Mouse (Mus musculus) CH12F3 (cell line): ENCODE results near the gene Etfdh.
"Not testable (repeated sequence)": the region's sequence is repeated elsewhere in the genome, so short reads cannot be mapped to it uniquely, and the experiment has no call there.

Source experiments
- in situ Hi-C: fragments of 300-500 bp; cut with MboI; formaldehyde crosslinking; loops from 2 replicates; pipeline ENCODE4 v1.14.3; 2020; ENCODE audit warnings: low sequenced_read_pairs

Gene Etfdh

DNA sequence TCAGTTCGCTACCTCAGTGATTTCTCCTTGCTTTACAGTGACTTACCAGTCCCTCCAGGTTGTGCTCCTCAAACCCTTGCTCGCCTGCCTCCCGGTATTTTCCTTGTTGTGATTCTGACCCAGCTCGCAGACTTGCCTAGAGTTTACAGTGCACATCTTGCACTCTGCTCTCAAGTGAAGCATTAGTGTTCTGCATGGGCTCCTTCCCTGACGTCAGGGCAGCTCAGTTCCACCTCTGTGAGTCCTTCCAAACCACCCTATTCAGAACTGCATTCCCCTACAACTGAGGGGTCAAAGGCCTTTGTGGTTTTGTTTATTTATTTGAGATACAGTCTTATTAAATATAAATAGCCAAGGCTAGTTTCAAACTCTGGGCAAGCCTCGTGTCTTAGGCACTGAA, 51.1 kb downstream of the Etfdh start:
- in situ Hi-C loops, result no loop called here

DNA sequence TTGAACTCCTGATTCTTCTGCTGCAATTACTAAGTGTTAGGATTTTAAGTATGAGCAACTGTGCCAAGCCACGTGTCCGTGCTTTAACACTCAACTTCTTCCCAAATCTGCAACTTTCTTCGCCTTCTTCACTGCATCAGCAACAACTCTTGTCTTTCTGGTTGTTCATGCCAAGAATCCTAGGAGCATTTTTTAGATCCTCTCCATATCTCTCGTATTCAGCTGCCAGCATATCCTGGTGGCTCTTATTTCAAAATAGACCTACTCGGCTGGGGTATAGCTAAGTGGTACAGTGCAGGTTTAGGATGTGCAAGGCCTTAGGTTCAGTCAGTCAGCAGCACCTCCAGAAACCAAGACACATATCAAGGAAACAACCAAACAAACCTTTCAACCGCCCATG, 51.7 kb downstream of the Etfdh start:
- in situ Hi-C loops, result no loop called here

DNA sequence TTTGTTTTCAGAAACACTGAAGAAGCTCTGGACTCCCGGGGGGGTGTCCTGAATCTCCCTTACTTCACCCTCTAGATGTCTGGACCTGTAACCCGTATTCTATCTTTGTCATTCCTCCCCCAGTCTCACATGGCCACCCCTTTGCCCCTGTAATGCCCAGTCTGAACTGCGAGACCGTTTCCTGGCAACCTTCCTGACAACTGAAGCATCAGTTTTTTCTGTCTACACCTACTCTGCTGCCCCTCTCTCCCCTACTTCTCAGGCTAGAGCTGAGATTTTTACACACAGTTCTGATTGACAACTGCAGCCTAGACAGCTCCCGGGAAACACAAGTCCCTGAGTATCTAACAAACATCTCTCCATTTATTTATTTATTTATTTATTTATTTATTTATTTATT, 52.4 kb downstream of the Etfdh start:
- in situ Hi-C loops, result no loop called here

DNA sequence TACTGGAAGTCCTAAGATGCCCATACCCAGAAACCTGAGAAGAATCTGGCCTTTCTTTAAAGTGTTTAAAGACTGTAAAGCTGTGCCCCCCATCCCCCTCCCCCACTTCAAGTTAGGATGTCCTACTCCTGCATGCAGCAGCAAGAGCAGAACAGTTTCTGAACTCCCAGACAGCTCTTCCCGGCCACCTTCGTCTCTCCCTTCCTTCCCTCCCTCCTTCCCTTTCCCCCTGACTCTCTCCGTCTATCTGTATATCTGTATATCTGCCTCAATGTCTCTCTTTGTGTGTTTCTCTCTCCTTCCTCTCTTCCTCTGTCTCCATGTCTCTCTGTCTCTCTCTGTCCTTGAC, 52.9 kb downstream of the Etfdh start:
- in situ Hi-C loops, result no loop called here

DNA sequence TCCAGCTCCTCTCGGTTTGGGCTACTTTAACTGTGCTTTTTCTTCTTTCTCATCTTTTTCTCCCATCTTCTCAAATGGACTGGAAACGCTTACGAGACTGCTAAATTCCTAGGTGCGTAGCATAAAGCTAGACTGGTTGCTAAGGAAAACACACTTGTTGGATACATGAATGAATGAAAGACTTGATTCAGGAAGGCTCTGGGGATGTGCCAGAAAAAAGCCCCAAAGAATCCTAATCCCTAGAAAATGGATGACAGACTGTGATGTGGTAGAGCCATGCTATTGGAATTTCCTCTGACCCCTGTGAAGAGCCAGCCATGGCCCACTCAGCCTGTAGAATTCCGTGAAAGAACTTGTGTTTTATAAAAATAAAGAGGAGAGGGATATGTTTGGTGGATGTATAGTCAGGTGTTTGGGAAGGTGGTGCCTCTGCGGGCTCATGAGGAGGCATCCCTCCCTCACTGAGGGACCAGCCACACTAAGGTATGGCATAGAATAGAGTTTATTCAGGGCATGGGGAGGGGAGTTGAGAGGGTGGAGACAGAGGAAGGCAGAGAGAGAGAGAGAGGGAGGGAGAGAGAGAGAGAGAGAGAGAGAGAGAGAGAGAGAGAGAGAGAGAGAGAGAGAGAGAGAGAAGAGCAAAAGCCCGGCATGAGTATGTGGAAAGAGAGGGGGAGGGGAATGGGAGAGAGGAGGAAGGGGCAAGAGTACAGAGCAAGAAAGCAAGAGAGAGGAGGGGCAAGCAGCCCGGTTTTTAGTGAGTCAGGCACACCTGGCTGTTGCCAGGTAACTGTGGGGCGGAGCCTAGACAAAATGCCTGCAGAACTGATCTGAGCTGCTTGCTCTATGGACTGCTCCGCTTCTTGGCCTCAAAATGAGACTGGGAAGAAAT, 53.5 kb downstream of the Etfdh start:
- in situ Hi-C loops, result no loop called here

DNA sequence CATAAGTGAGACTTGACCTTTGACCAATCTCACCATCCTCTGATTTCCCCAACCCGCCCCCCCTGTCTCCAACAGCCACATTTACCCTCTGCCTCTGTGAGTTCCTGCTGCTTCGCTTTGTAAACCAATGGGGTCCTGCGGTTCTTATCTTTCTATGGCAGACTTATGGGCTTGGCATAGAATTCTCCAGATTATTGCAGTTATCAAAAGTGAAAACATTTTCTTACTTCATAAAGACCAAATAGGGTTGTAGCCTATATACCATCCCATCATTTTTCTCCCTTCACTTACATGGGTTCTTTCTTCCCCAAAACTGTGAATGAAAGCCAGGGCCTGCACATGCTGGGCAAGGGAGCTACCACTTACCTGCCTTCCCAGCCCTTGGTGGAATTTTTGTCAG, 55.0 kb downstream of the Etfdh start:
- in situ Hi-C loops, result no loop called here

DNA sequence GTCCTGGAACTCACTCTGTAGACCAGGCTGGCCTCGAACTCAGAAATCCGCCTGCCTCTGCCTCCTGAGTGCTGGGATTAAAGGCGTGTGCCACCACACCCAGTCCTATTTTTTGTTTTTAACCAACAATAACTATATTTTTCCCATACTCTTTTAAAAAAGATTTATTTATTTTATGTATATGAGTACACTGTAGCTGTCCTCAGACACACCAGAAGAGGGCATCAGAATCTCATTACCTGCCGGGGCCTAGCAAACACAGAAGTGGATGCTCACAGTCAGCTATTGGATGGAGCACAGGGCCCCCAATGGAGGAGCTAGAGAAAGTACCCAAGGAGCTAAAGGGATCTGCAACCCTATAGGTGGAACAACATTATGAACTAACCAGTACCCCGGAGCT, 55.9 kb downstream of the Etfdh start:
- in situ Hi-C loops, result not testable (repeated sequence)

DNA sequence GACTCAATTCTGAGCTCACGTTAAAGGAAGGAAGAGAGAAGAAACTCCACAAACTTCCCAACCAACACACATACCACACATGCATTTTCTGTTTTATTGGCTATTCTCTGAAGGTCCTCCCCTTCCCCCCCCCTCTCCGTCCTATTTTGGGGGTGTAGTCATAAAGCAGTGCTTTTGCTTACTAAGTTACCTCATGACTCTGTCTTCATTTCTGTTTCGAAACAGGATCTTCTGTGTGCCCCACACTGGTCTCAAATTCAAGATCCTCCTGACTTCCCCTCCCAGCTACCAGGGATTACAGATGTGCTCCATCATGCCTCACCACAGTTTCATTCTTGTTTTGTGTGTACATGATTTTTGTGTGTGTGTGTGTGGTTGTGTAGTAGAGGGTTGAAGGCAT, 56.9 kb downstream of the Etfdh start:
- in situ Hi-C loops, result no loop called here

DNA sequence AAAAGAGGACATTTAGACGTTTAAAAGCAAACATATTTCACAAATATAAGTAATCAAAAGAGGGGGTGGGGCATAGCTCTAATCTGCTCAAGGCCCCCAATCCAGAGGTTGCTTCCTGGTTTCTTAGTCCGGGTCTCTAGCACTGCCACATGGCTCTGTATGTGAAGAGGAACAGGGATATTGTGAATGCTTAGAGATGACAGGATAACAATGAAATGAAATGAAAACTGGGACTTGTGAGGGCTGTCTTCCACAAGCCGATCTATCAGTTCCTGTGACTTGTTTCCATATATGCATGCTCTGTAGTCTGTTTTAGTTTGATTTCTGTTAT, 60.0 kb downstream of the Etfdh start:
- in situ Hi-C loops, result no loop called here

DNA sequence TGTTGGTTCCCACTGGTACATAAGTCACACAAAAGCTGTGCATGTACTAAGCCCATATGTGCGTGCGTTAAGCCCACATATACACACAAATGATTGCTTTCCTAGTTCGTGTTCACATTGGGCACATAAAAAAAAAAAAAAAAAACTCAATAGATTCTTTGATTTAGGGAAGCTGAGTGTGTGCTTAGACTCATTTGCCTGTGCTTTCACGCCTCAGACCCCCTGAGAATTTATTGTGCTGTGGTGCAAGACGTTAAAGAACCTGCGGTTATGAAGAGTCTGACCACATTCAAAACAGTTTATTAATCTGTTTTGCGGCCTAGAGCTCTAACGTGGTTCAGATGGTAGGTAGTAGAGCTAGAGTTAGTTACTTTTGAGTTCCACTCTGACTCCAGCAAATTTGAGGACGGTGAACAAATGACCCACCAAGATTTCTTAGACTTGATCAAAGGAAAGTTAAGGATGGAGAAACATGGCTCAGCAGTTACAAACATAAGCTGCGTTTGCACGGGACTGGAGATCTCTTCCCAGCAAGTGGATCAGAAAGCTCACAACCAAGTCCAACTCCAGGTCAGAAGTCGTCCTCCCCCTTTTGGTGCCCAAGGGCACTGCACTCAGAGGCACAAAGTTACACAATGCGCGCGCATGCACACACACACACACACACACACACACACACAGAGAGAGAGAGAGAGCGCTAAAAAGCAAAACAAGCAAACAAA, 60.5 kb downstream of the Etfdh start:
- in situ Hi-C loops, result no loop called here

DNA sequence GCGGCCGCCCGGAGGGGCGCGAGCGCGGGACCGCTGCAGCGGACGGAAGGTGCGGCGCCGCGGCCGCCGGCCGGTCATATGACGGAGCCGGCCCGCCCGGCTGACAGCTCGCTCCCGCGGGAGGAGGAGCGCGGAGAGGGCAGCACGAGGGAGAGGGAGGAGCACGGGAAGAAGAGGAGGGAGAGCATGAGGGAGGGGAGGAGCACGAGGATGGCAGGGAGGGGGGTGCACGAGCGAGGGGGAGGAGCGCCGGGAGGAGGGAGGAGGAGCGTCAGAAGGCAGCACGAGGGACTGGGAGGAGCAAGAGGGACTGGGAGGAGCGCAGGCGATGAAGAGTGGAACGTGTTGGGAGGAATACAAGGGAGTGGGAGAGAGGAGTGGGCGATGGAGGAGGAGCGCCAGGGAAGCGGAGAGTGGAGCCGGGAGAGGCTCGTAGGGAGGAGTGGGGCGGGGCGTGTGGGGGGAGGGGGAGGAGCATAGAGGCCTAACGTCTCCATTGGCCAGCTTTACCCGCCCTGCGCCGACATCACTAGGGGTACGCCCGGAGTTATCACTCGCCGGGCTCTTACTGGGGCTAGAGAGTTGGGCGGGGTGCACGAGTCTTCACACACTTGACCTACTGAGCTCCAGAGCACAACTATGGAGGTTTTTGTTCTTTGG, 61.5 kb downstream of the Etfdh start, which contains the start of gene Fnip2:
Gene Fnip2, minus strand, starts transcription at position 94 of the 660 bp plus-strand sequence.
- in situ Hi-C loops, result no loop called here

DNA sequence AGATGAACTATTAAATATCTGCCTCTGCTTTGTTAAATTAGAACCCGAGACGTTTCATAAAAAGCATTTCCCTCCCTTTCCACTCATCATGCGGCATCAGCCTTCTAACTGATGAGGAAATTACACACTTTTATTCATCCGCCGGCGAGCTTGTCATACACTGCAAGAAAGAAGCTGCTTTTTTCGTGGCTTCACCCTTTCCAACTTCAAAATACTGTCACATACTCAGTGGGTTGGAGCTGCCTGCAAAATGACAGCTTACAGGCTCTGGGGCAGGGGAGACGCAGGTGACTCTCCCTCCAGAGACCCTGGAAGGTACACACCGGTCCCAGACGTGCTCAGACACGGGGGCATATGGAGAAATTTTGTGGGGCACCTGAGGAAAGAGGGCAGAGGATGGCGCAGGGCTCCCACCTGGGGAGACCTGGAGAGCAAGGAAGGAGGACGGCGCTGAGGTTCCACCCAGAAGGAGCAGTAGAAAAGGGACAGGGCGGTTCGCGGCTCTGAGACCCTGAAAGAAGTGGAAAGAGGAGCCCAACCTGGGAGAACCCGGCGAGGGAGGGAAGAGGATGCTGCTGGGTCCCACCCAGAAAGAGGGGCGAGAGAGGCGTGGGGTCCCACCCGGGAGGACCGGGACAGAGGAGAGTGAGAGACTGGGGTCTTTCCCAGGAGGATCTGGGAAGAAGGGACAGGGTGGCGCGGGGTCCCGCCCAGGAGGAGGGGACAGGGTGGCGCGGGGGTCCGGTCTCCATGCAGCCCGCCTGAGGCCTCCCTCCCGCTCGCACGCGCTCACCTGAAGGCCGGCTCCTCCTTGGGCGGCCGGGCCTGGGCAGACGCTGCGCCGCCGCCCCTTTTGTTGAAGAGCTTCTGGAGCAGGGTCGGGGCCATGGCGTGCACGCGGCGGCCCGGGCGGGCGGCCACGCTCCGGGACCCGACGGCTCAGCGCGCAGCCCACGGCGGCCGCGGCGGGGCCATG, 62.3 kb downstream of the Etfdh start:
- in situ Hi-C loops, result no loop called here

DNA sequence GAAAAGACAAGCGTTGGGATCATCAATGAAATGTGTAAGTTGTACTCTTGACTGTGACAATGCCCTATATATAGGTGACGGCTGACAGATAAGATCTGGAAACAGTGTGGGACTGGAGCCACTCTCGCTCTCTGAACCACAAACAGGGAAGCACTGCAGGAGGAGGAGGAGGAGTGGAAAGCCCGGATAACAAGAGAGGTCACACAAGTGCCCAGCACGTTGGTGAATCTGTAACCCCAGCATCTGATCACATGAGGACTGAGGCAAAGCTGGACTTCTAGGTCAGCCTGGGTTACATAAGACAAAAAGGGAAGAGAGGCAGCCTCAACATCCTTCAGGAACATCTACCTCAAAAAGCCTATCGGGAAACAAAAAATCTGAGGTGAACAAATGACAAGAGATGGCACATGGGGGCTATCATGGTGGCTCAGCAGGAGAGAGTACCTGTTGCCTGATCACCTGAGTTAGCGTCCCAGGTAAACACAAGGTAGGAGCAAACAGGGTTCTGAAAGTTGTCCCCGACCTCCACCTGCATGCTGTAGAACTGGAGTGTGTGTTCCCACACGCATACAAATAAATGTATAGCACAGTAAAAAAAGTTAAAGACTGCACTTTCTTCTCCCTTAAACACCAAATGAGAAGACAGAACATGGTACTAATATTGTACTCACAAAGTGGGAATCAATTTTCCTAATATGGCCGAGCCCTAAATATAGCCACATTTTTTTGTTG, 64.3 kb downstream of the Etfdh start:
- in situ Hi-C loops, result no loop called here

DNA sequence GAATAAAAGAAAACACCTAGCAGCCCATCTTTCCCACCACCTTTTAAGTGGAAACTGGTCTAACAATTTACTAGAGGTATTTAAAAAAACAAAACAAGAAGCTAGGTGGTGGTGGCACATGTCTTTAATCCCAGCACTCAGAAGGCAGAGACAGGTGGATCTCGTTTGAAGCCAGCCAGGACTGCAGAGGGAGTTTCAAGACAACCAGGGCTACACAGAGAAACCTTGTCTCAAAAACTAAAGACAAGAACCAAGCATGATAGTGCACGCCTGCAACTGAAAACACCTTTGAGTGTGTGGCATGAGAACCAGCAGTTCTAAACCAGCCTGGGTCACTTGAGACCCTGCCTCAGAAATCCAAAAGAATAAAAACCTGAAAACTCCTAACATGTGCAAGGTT, 65.8 kb downstream of the Etfdh start:
- in situ Hi-C loops, result no loop called here

DNA sequence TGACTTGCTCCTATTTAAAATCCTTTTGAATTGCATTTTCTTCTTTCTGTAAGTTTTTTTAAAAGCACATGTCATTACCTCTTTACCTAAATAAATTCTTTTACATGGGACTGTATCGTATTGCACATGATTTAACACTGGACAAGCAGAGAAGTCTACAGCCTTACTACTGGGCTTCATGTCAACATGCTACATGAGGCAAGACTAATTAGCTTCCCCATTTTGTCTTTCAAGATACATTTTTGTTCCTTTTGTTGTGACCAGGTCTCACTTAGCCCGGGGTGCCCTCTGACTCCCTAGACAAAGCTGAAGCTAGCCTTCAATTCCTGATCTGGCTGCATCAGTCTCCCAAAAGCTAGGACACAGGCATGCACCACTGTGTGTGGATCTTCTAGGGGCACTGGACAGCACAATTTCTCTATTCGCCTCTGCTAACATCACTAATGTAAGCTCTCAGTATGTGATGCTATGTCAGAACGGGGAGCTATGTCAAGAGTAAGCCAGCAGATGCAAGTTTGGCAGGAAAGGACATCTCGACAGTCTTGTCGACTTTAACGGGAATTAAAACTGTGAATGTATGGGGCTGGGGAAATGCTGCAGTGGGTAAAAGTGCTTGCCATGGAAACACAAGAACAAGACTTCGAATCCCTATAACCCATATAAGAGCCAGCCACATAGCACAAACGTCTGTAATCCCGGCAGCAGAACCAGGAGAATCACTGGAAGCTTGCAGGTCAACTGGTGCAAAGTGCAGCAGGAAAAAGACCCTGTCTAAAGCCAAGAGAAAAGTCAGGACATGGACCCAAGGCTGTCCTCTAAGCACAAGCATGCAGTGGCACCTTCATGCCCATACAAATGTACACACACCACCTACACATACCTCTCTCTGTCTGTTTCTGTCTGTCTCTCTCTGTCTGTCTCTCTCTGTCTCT, 67.2 kb downstream of the Etfdh start:
- in situ Hi-C loops, result no loop called here

DNA sequence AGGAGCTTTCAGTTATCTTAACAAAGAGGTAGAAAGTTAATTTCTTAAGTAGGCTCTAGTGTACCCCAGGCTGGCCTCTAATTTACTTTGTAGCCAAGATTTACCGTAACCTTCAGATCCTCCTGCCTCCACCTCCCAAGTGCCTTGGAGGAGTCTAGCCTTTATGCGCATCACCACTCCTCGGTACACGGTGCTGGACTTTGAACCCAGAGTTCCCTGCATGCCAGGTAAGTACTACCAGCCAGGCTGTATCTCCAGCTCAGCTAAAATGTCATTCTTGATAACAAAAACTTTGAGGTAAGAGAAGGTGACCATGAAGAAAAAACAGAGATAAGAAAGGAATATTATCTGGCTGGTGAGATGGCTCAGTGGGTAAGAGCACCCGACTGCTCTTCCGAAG, 68.7 kb downstream of the Etfdh start:
- in situ Hi-C loops, result no loop called here

DNA sequence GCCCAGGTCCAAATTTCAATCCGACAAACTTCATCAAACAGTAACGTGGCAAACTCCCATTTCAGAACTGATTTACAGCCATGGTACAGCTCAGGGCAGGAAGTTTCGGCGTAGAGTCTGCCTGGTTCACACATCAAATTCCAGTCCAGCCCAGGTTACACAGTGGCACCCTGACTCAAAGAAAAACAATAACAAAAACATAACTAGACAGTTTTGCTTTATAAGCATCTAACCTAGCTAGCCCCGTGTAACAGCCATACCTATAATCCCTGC, 69.6 kb downstream of the Etfdh start:
- in situ Hi-C loops, result no loop called here

DNA sequence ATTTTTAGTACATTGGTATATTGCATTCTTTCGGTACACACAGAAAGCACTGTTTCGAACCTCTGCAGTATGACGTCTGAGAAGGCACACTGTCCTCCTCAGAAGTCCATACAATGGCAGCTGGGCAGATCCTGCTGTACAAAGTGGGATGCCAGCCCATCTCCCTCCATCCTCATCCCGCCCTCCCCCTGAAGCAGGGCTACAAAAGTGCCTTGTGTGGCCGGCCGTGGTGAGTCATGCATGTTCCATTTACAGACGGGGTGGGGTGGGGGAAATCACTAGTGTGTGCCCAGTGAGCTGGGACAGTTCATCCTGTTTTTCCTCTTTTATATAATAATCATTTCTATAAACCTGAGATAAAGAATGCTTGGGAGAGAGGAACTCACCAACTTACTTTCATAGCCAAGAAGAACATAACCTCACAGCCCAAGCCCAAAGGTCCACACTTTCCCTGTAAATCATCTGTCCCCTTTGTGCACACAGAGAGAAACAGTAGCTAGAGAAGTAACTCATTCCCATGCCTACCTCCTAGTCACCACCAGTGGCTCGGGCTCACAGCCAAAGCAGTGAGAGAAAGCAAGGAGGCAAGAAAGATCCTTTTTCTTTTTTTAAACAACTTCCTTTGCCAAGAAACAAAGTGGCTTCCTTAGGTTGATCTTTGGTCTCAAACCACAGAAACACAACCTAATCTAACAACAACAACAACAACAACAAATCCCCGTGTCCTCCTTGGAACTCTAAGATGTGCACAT, 70.1 kb downstream of the Etfdh start:
- in situ Hi-C loops, result no loop called here

DNA sequence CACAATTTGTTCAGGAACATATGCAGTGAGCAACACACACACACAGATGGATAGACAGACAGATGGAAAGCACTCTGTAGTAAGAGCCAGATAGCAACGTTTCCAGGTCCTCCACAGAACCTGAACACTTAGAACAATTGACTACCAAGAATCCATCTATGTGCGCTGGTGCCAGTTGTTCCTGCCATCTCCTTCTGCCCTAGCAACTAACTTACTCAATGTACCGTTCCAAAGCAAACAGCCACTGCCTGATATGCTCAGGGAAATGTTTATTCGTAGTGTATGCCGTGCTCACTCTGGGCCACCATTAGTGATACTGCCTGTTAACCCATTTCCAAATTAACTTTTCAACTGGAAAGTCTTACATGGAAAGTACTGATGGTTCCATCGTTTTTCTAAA, 74.2 kb downstream of the Etfdh start:
- in situ Hi-C loops, result no loop called here
